Mouse (Mus musculus) lung, postnatal 25 days (tissue): ENCODE data around the gene Pde8b.

ENCODE experiments used
- DNase-seq: peaks from one replicate; pipeline ENCODE4 v3.0.0; 2022; ENCODE audit warnings: low spot score

Pde8b gene

GRCm38 (mm10) chr13:95081082-95081481, 169.1 kb downstream of the Pde8b start:
- no peak for DNase-seq

- no peak for DNase-seq
Observed at GRCm38 (mm10) chr13:95078492-95078891, 171.6 kb downstream of the Pde8b start.

GRCm38 (mm10) chr13:95077688-95078087, 172.4 kb downstream of the Pde8b start:
- DNase-seq: no peak

GRCm38 (mm10) chr13:95076142-95076541, 174.0 kb downstream of the Pde8b start:
- no peak for DNase-seq

GRCm38 (mm10) chr13:95073445-95074172, 176.5 kb downstream of the Pde8b start:
- DNase-seq: no peak

- DNase-seq: no peak
Observed at GRCm38 (mm10) chr13:95070268-95070667, 179.9 kb downstream of the Pde8b start.

- peak; percentile 10 for DNase-seq
Observed at GRCm38 (mm10) chr13:95067854-95068253, 182.3 kb downstream of the Pde8b start.

GRCm38 (mm10) chr13:95063390-95064017, 186.6 kb downstream of the Pde8b start:
- no peak for DNase-seq

GRCm38 (mm10) chr13:95058885-95059284, 191.3 kb downstream of the Pde8b start:
- no peak for DNase-seq

- peak; percentile 29 for DNase-seq
Observed at GRCm38 (mm10) chr13:95056501-95057280, 193.4 kb downstream of the Pde8b start.

- DNase-seq: no peak
Observed at GRCm38 (mm10) chr13:95055742-95056388, 194.3 kb downstream of the Pde8b start.

GRCm38 (mm10) chr13:95052421-95052820, 197.7 kb downstream of the Pde8b start:
- DNase-seq: no peak

GRCm38 (mm10) chr13:95050398-95050797, 199.7 kb downstream of the Pde8b start:
- DNase-seq: no peak

GRCm38 (mm10) chr13:95044108-95044507, 206.0 kb downstream of the Pde8b start:
- no peak for DNase-seq

- no peak for DNase-seq
Observed at GRCm38 (mm10) chr13:95040140-95040738, 209.9 kb downstream of the Pde8b start.

- DNase-seq: no peak
Observed at GRCm38 (mm10) chr13:95038200-95038599, 211.9 kb downstream of the Pde8b start.

- no peak for DNase-seq
Observed at GRCm38 (mm10) chr13:95034715-95035114, 215.4 kb downstream of the Pde8b start.

GRCm38 (mm10) chr13:95034094-95034493, 216.0 kb downstream of the Pde8b start:
- DNase-seq: no peak

- DNase-seq: no peak
Observed at GRCm38 (mm10) chr13:95032973-95033372, 217.2 kb downstream of the Pde8b start.

GRCm38 (mm10) chr13:95032127-95032831, 217.9 kb downstream of the Pde8b start:
- no peak for DNase-seq

- DNase-seq: no peak
Observed at GRCm38 (mm10) chr13:95030828-95031227, 219.3 kb downstream of the Pde8b start.
